Mouse (Mus musculus) MEL (cell line): ENCODE results near the gene Upk3a.
A peak's percentile ranks its signal among the peaks of the same experiment; 100 is the strongest.

Source experiments
- BHLHE40 ChIP-seq: IDR thresholded peaks from 2 replicates; pipeline ENCODE4 v1.6.1; 2012; ENCODE audit warnings: low read depth, mild to moderate bottlenecking, inconsistent platforms, low read length, improper control_type of control experiment, borderline replicate concordance
- CHD2 ChIP-seq: IDR thresholded peaks from 2 replicates; pipeline ENCODE4 v1.6.1; 2011; ENCODE audit warnings: low read length, improper control_type of control experiment
- CTCF ChIP-seq, 3 experiments: IDR thresholded peaks in 2 of 3; conservative IDR thresholded peaks in 1 of 3; 2 replicates each; pipeline ENCODE4 v1.5.1; 2011 to 2012; ENCODE audit warnings: low read length in 3 of 3, low read depth in 2 of 3, mild to moderate bottlenecking in 2 of 3, improper control_type of control experiment in 1 of 3, inconsistent platforms in 1 of 3, mixed read lengths in 1 of 3, moderate library complexity in 1 of 3; ENCODE audit not compliant: control insufficient read depth in 1 of 3, insufficient read depth in 1 of 3, poor library complexity in 1 of 3, severe bottlenecking in 1 of 3
- E2F4 ChIP-seq: IDR thresholded peaks from 2 replicates; pipeline ENCODE4 v1.6.1; 2011; ENCODE audit warnings: low read depth, low read length, improper control_type of control experiment, borderline replicate concordance
- EP300 ChIP-seq, 2 experiments: IDR thresholded peaks; 2 replicates each; pipeline ENCODE4 v1.6.1; 2011; ENCODE audit warnings: improper control_type of control experiment in 2 of 2, low read length in 2 of 2, low read depth in 1 of 2, mild to moderate bottlenecking in 1 of 2
- JUND ChIP-seq: IDR thresholded peaks from 2 replicates; pipeline ENCODE4 v1.6.1; 2011; ENCODE audit warnings: low read depth, mild to moderate bottlenecking, improper control_type of control experiment, low read length
- MAX ChIP-seq: IDR thresholded peaks from 2 replicates; pipeline ENCODE4 v1.6.1; 2011; ENCODE audit warnings: low read length, improper control_type of control experiment
- POLR2A ChIP-seq, 2 experiments: IDR thresholded peaks; 2 replicates each; pipeline ENCODE4 v1.6.1; 2011 to 2012; ENCODE audit warnings: low read length in 2 of 2, mild to moderate bottlenecking in 2 of 2, control low read depth in 1 of 2, improper control_type of control experiment in 1 of 2, low read depth in 1 of 2, moderate library complexity in 1 of 2; ENCODE audit not compliant: control insufficient read depth in 1 of 2, insufficient read depth in 1 of 2, poor library complexity in 1 of 2
- POLR2AphosphoS2 ChIP-seq: IDR thresholded peaks from 2 replicates; pipeline ENCODE4 v1.6.1; 2011; ENCODE audit warnings: low read length, improper control_type of control experiment
- TCF12 ChIP-seq: IDR thresholded peaks from 2 replicates; pipeline ENCODE4 v1.6.1; 2014; ENCODE audit warnings: low read depth, mild to moderate bottlenecking, inconsistent platforms, low read length, improper control_type of control experiment, moderate library complexity
- USF1 ChIP-seq: IDR thresholded peaks from 2 replicates; pipeline ENCODE4 v1.6.1; 2014; ENCODE audit warnings: low read depth, mild to moderate bottlenecking, inconsistent platforms, low read length, improper control_type of control experiment, moderate library complexity
- ZMIZ1 ChIP-seq: IDR thresholded peaks from 2 replicates; pipeline ENCODE4 v1.6.1; 2012; ENCODE audit warnings: low read depth, mild to moderate bottlenecking, inconsistent platforms, low read length, improper control_type of control experiment, moderate library complexity
- ZNF384 ChIP-seq: IDR thresholded peaks from 2 replicates; pipeline ENCODE4 v1.6.1; 2012; ENCODE audit warnings: low read depth, mild to moderate bottlenecking, inconsistent platforms, low read length, improper control_type of control experiment

DNA sequence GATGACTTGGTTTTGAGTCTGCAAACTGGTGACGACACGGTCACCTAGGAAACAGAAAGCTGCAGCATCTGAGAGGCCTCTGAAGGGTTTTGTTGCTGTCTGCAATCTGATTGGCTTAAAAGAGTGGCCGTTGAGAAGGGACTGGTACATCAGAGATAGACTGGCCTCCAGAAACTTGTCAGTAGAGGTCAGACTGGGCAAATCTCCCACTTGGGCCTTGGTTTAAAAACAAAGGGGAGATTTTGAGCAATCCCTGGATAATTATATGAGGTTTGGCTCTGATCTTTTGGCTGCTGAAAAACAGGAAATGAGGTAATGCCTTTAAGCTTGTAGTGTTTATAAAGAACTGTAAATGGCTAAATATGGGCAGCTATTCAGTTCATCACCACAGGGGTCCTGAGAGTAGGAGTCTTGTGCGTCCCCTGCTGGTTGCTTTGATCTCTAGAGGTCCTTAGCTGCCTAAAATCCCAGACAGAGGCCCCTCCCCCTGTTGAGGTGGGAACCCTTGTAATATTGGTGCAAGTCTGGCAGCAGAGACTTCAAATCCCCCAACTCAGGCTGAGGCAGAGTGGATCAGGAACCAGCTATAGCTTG lies 25.5 kb downstream of the Upk3a start:
- TF ChIP-seq CTCF (IDR thresholded peaks at IDR 0.05 in 2 of 3, conservative IDR thresholded peaks at IDR 0.05 in 1 of 3; ENCODE audit: control insufficient read depth in 1 of 3, insufficient read depth in 1 of 3, low read depth in 2 of 3, low read length in 3 of 3, poor library complexity in 1 of 3, severe bottlenecking in 1 of 3): peak in 2 of 3 experiments; percentile 25 to 35; a peak in 3 of 6 replicates
- no peak for TF ChIP-seq POLR2A (IDR thresholded peaks at IDR 0.05; ENCODE audit: control insufficient read depth in 1 of 2, insufficient read depth in 1 of 2, low read depth in 1 of 2, low read length in 2 of 2, poor library complexity in 1 of 2)
- no peak for TF ChIP-seq CHD2
- TF ChIP-seq MAX: no peak
- no peak for TF ChIP-seq USF1
- no peak for TF ChIP-seq ZNF384
- TF ChIP-seq ZMIZ1: no peak
- TF ChIP-seq EP300 (IDR thresholded peaks at IDR 0.05; ENCODE audit: low read depth in 1 of 2, low read length in 2 of 2): no peak
- TF ChIP-seq POLR2AphosphoS2: no peak
- no peak for TF ChIP-seq TCF12
- TF ChIP-seq E2F4: no peak
- TF ChIP-seq JUND: no peak
- no peak for TF ChIP-seq BHLHE40
